Mouse (Mus musculus): Measurements from ENCODE around the gene Fcrl6.

DNA sequence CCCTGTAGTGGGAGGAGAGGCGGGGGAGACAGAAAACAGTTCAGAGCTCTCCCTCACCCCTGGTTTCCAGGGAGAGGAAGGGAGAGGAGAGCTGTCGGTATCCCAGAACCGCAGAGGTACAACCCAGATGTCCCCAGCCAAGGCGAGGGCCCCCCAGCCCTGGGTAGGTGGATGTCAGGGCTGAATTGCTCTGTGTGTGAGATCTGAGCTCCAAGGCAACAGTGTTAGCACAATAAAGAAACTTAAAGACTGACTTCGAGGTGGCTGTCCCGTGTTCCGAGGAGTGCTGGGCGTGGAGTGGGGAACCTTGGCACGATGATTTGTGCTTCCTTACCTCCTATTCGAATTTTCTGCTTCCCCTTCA is 38.9 kb downstream of the Fcrl6 start:
- TF ChIP-seq GATA1 (IDR thresholded peaks at IDR 0.05; ENCODE audit: low read length) (no peak), TAL1 (IDR thresholded peaks at IDR 0.05; ENCODE audit: low read length) (no peak)

Measured in erythroblast, embryonic 14.5 days (primary cell).